Mouse (Mus musculus): Measurements from ENCODE around the gene Acyp2.

- no peak for TF ChIP-seq CTCF (IDR thresholded peaks at IDR 0.05; ENCODE audit: low read depth, low read length)
- TF ChIP-seq POLR2A (IDR thresholded peaks at IDR 0.05; ENCODE audit: extremely low read depth, insufficient read depth, low read length): no peak
Measured at GRCm38 (mm10) chr11:30630514-30630913, 18.9 kb downstream of the Acyp2 start.
